Mouse (Mus musculus): ENCODE measurements around the gene Zfp266. TPM values are rescaled to one million over a fixed set of nuclear protein-coding genes. Genes with fewer than 3 reads are reported as not detected.
A peak's percentile ranks its signal among the peaks of the same experiment; 100 is the strongest.

Zfp266 gene
- polyA plus RNA-seq, 1 experiment, result 19.5 TPM

- TF ChIP-seq POLR2A (IDR thresholded peaks at IDR 0.05; ENCODE audit: borderline replicate concordance, insufficient read depth, low read length) (no peak), CTCF (IDR thresholded peaks at IDR 0.05; ENCODE audit: borderline replicate concordance, insufficient read depth, low read depth, low read length) (no peak)
- Histone ChIP-seq H3K27ac (ENCODE audit: insufficient read depth, low read length) (no peak overlapping the region), H3K4me3 (replicated peaks; ENCODE audit: insufficient read depth, low read depth, low read length) (no peak overlapping the region), H3K4me1 (ENCODE audit: control insufficient read depth, insufficient read depth, low read length) (no peaks in the 10 kb centered on the region), H3K27me3 (ENCODE audit: control insufficient read depth, insufficient read depth, low read length) (no peaks in the 10 kb centered on the region)
- no peak for DNase-seq
- 41% methylated on average over 6 of the region's 6 CpGs for WGBS
Observed at GRCm38 (mm10) chr9:20543496-20543895, 22.3 kb upstream of the Zfp266 start.

DNA sequence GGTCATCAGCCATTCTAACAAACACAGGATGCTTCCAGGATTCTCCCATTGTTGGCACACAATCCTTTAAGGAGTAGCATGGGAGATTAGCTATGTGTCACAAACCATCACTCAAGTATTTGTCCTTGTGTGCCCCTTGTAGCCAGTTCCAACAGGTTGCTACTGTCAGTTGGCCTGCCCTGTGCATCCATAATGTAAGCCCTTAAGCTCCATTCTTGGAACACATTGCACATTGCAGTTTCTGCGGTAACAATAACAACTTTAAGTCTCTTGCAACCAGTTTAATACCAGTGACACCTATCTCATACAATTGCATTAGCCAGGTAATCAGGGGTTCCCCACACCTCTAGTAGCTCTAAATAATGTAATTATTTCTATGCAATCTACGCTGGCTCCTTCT lies 15.4 kb upstream of the Zfp266 start:
- H3K4me1 ChIP-seq (ENCODE audit: control insufficient read depth, insufficient read depth, low read length), result no peaks in the 10 kb centered on the region
- DNase-seq, result no peak
- H3K4me3 ChIP-seq (replicated peaks; ENCODE audit: insufficient read depth, low read depth, low read length), result no peak overlapping the region
- TF ChIP-seq CTCF (IDR thresholded peaks at IDR 0.05; ENCODE audit: borderline replicate concordance, insufficient read depth, low read depth, low read length) (no peak), POLR2A (IDR thresholded peaks at IDR 0.05; ENCODE audit: borderline replicate concordance, insufficient read depth, low read length) (no peak)
- 75% methylated on average over 2 of the region's 2 CpGs for WGBS
- H3K27ac ChIP-seq (ENCODE audit: insufficient read depth, low read length), result no peak overlapping the region
- H3K27me3 ChIP-seq (ENCODE audit: control insufficient read depth, insufficient read depth, low read length), result no peaks in the 10 kb centered on the region

DNA sequence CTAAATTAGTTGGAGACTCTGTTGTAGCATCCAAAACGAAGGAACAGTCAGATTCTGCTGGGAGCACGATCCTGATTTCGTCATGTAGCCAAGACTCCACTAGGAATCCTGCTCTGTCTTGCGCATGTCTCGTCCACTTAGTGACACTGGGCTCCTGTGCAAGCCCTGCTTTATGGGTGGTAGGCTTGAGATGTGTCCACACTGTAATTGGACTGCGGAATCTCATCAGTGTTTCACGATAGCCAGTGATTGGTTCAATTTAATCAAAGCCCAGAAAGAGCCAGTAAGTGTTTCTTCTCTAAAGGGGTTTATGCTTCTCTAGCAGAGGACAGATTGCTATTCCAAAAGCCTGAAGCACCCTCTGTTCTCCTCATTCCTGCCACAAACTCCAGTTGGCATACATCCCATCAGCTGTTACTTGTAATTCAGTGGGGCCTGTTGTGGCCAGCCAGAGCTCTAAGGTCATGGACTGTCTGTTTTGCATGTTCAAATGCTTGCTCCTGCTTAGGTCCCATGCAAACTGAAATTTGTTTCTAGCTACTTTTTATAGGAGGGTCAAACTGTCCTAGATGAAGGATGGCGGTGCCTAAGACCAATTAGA lies 13.2 kb upstream of the Zfp266 start:
- Histone ChIP-seq H3K4me1 (ENCODE audit: control insufficient read depth, insufficient read depth, low read length) (no peaks in the 10 kb centered on the region), H3K4me3 (replicated peaks; ENCODE audit: insufficient read depth, low read depth, low read length) (no peak overlapping the region), H3K27ac (ENCODE audit: insufficient read depth, low read length) (no peak overlapping the region), H3K27me3 (ENCODE audit: control insufficient read depth, insufficient read depth, low read length) (no peaks in the 10 kb centered on the region)
- 43% methylated on average over 8 of the region's 8 CpGs for WGBS
- TF ChIP-seq CTCF (IDR thresholded peaks at IDR 0.05; ENCODE audit: borderline replicate concordance, insufficient read depth, low read depth, low read length) (no peak), POLR2A (IDR thresholded peaks at IDR 0.05; ENCODE audit: borderline replicate concordance, insufficient read depth, low read length) (no peak)
- DNase-seq, result peak; percentile 29 to 60

- no peak for TF ChIP-seq POLR2A (IDR thresholded peaks at IDR 0.05; ENCODE audit: borderline replicate concordance, insufficient read depth, low read length)
- TF ChIP-seq CTCF (IDR thresholded peaks at IDR 0.05; ENCODE audit: borderline replicate concordance, insufficient read depth, low read depth, low read length), result no peak
- DNase-seq, result peak in 1 of 2 experiments; percentile 16
- no peaks in the 10 kb centered on the region for H3K27me3 ChIP-seq (ENCODE audit: control insufficient read depth, insufficient read depth, low read length)
- 0 out of 2 replicates have a peak, but pooled peaks cover 2% of the 10 kb centered on the region for H3K4me1 ChIP-seq (ENCODE audit: control insufficient read depth, insufficient read depth, low read length)
- under 1% methylated on average over 17 of the region's 17 CpGs for WGBS
- H3K4me3 ChIP-seq (replicated peaks; ENCODE audit: insufficient read depth, low read depth, low read length), result peak overlapping the region; percentile 97
- peak overlapping the region; percentile 91 for H3K27ac ChIP-seq (ENCODE audit: insufficient read depth, low read length)
Observed at GRCm38 (mm10) chr9:20520531-20521210, 546 bp downstream of the Zfp266 start.

DNA sequence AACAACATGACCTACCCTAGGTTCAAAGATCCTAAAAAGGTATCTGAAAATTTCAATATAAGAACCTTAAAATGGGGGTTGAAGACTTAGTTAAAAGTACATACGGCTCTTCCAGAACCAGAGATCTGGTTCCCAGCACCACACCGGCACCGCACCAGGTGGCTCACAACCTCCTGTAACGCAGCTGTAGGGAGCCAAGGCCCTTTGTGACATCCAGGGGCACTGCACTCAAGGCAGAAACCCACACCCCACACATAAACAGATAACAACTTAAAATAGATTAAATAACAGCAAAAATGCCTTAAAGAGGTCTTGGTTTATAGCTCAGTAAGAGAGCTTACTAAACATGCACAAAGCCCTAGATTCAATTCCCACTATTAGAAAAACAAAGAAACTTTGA lies 1.3 kb downstream of the Zfp266 start:
- Histone ChIP-seq H3K27ac (ENCODE audit: insufficient read depth, low read length) (no peak overlapping the region), H3K4me3 (replicated peaks; ENCODE audit: insufficient read depth, low read depth, low read length) (peak overlapping the region; percentile 72), H3K27me3 (ENCODE audit: control insufficient read depth, insufficient read depth, low read length) (no peaks in the 10 kb centered on the region), H3K4me1 (ENCODE audit: control insufficient read depth, insufficient read depth, low read length) (0 out of 2 replicates have a peak, but pooled peaks cover 2% of the 10 kb centered on the region)
- DNase-seq, result no peak
- 3% methylated on average over 4 of the region's 4 CpGs for WGBS
- TF ChIP-seq POLR2A (IDR thresholded peaks at IDR 0.05; ENCODE audit: borderline replicate concordance, insufficient read depth, low read length), result no peak
- TF ChIP-seq CTCF (IDR thresholded peaks at IDR 0.05; ENCODE audit: borderline replicate concordance, insufficient read depth, low read depth, low read length), result no peak

DNA sequence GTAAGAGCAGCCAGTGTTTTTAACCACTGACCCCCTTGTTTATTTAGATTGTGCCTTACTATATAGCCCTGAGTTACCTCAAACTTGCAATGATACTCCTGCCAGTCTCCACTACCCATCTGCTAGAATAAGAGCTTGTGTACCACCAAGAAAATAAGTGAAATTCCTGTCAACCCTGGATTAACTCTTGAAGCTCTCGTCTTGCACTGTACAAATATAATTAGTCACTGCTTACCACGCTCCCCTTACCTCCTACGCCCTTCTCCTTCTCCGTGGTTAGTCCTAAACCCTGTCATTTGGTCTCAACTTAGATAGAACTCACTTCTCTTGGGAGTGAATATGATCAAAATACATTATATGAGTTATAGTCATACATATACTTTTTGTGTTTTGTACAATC lies 2.5 kb downstream of the Zfp266 start:
- TF ChIP-seq CTCF (IDR thresholded peaks at IDR 0.05; ENCODE audit: borderline replicate concordance, insufficient read depth, low read depth, low read length), result no peak
- no peak for TF ChIP-seq POLR2A (IDR thresholded peaks at IDR 0.05; ENCODE audit: borderline replicate concordance, insufficient read depth, low read length)
- Histone ChIP-seq H3K27me3 (ENCODE audit: control insufficient read depth, insufficient read depth, low read length) (no peaks in the 10 kb centered on the region), H3K27ac (ENCODE audit: insufficient read depth, low read length) (no peak overlapping the region), H3K4me1 (ENCODE audit: control insufficient read depth, insufficient read depth, low read length) (0 out of 2 replicates have a peak, but pooled peaks cover 2% of the 10 kb centered on the region), H3K4me3 (replicated peaks; ENCODE audit: insufficient read depth, low read depth, low read length) (no peak overlapping the region)
- 82% methylated on average over 4 of the region's 4 CpGs for WGBS
- DNase-seq, result no peak

DNA sequence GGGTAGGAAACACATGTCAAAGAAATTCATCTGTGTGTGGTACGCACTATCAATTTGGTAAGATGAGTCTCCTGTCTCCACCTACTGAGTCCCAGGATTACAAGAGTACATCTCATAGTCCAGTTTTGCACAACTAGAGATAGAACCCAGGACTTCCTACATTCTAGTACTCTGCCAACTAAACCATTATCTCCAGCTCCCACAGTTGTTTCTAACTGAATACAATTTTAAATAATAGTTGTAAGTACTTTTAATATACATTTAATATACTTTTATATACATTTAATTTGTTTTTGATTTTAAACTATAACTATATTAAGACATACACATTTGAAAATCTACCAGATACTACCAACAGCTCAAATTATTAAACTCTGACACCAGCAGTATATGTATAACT lies 3.5 kb downstream of the Zfp266 start:
- no peak for DNase-seq
- 0 out of 2 replicates have a peak, but pooled peaks cover 2% of the 10 kb centered on the region for H3K4me1 ChIP-seq (ENCODE audit: control insufficient read depth, insufficient read depth, low read length)
- TF ChIP-seq POLR2A (IDR thresholded peaks at IDR 0.05; ENCODE audit: borderline replicate concordance, insufficient read depth, low read length), result no peak
- no peak for TF ChIP-seq CTCF (IDR thresholded peaks at IDR 0.05; ENCODE audit: borderline replicate concordance, insufficient read depth, low read depth, low read length)
- WGBS, result 85% methylated on average over 1 of the region's 1 CpGs
- no peaks in the 10 kb centered on the region for H3K27me3 ChIP-seq (ENCODE audit: control insufficient read depth, insufficient read depth, low read length)
- H3K4me3 ChIP-seq (replicated peaks; ENCODE audit: insufficient read depth, low read depth, low read length), result no peak overlapping the region
- H3K27ac ChIP-seq (ENCODE audit: insufficient read depth, low read length), result no peak overlapping the region

DNA sequence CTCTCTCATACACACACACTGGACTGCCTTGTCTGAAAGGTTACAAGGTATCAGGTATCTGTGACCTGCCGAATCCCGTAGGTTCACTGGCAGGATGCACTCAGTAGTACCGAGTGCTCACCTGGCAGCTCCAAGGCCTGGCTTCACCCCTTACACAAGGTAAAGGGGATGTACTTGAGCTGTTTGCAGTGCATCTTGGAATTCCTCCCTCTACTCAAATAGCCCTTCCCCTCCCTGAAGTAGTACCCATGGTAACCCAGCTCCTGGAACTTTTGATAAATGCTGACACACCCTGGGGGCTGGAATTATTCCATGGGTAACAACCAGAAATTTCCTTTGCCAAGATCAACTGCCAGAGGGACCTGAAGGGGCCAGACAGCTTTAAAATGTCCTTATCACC lies 7.2 kb downstream of the Zfp266 start:
- H3K27ac ChIP-seq (ENCODE audit: insufficient read depth, low read length), result no peak overlapping the region
- no peak for DNase-seq
- TF ChIP-seq POLR2A (IDR thresholded peaks at IDR 0.05; ENCODE audit: borderline replicate concordance, insufficient read depth, low read length) (no peak), CTCF (IDR thresholded peaks at IDR 0.05; ENCODE audit: borderline replicate concordance, insufficient read depth, low read depth, low read length) (no peak)
- H3K4me3 ChIP-seq (replicated peaks; ENCODE audit: insufficient read depth, low read depth, low read length), result no peak overlapping the region
- WGBS, result 77% methylated on average over 3 of the region's 3 CpGs
- no peaks in the 10 kb centered on the region for H3K4me1 ChIP-seq (ENCODE audit: control insufficient read depth, insufficient read depth, low read length)
- no peaks in the 10 kb centered on the region for H3K27me3 ChIP-seq (ENCODE audit: control insufficient read depth, insufficient read depth, low read length)
